Mouse (Mus musculus) cerebellum, adult 11-12 months (tissue): ENCODE measurements around the gene Ren1.

ENCODE experiments used
- DNase-seq: peaks from one replicate; pipeline ENCODE4 v3.0.0; 2022

The Ren1 gene

DNA sequence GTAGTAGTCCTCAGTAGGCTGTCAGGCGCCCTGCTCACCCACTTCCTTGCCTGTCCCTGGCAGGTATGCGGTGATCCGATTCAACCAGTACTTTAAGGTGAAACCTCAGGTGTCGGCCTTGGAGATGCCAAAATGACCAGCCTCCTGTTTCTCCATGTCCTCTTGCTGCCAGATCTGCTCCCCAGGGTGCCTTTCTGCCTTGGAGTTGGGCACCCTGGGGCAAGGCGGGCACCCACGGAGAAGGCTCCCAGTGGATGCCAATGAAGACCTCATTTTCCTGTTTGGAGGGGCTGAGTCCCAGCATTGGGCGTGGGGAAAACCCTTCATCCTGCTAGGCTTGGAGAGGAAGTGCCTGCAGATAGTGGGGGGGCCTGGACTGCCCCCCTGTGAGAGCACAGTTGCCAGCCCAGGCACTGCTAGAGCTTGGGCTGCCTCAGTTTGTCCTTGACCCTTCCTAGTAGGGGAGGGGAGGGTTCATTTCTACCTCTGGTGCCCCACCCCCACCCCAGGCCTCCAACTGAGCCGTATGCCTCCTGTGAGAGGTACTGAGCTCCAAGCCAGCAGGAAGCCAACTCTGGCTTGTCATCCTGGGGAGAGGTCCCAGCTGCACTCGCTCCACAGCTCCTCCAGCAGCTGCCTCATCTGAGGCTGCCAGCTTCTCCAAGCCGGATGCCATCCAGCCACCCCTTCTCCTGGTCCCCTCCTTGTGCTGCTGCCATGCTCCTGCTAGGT is 29.1 kb downstream of the Ren1 start:
- no peak for DNase-seq

DNA sequence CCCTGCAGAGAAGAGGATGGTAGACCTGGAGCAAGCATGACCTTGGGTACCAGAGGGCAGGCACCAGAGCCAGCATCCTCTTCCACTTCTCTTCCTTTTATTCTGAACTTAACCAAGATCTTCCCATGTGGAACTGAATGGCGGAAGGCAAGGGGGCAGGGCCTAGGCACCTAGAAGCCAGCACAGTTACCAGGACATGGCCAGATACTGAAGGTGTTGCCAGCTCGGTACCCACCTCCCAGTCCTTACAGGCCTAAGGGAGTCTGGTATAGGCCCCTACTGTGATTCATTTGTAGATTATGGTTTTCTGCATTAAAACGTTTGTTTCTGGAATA is 29.6 kb downstream of the Ren1 start:
- DNase-seq = no peak

DNA sequence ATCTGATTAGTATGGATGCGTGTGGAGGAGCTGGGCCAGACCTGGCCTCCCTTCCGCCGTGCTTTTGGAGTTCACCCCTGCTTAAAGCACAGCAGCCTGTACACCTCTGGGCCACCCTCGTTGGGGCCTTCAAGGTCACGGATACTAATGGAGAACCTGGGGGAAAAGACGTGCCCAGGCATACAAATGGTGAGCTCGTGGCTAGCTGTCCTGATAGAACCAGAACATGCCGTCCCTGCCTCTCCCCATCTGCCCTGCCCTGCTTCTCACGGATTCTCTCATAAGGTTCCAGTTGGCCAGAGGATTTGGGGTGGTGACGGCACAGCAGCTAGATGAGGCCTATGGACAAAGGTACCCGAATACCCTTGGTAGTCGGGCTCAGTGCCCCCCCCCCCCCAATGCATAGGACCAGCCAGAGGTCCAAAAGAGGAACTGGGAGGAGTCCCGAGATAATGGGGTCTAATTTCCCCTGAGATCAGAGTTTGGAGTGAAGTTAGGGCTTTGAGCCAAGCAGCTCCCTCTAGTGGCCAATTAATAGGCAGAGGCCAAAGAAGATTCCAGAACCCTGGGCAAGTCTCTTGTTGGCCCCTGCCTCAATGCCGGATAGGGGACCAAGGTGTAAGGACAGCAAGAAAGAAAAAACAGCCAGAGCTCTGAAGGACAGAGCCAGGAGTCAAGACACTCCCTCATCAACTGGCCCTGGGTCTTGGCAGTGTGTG is 30.2 kb downstream of the Ren1 start:
- DNase-seq = no peak

DNA sequence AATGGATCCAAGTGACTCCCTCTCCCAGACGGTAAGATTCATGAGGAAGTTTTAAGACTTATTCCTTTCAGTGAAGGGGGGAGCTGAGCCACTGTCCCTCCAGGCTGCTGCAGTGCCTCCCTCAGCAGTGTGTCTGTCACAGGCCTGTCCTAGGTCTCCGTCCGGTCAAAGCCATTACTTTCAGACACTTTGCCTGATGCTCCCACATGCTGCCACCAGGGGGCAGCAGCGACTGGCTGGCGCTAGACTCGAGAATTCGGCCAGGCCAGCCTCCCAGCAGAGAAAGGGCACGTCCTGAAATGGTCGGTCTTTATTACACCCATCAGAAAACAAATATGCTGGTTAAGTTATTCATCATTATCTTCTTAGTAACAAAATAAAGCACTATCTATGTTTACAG is 31.7 kb downstream of the Ren1 start:
- DNase-seq = no peak

DNA sequence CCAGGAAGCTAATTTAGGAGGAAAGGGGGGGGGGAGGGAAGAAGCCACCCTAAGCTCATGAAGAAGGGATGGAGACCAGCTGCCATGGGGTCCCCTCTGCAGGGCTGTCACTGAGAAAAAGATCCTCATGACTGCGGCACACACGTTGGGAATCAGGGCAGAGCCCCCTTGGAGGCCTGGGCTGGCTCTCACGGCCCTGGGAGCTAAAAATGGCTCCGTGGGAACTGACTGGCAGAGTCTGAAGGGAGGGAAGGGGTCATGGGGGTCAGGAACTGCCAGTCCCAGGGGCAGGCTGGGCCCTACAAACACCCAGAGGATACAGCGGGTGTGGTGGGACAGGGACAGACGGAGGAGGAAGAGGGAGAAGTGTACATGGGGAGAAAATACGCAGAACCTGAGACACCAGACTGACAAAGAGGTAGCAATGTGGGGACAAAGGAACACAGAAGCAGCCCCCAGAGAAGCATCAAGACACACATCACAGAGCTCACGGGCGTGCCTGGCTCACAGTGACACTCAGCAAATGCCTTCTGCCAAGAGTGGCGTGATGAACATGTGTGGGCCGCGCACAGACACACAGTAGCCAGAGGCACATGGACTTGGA is 32.3 kb downstream of the Ren1 start:
- no peak for DNase-seq

DNA sequence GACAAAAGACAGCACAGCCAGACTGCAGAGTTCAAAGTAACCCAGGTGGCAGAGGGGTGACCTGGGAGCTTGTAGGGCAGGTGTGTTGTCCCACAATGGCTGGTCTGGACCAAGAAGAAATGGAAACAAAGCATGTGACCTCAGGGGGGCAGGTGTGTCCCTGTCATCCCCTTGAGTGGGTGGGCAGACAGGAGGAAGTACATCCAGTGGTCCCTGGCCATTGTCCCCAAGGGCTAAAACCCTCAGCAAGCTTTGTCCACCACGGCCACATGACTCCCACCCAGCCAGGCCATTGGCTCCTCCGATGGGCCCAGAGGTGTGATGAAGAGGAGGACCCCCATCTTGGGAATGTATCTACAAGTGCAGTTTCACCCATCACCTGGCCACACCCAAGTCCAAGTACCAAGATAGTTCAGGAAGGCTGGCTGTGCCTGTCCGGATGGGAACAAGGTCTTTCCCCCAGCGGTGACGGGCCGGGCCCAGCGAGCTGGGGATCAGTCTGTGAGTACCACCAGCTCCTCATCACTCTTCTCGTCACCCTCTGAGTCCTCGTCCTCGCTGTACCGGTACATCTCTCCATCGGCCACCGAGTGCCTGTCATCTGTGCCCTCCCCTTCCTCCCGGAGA is 33.0 kb downstream of the Ren1 start:
- no peak for DNase-seq

DNA sequence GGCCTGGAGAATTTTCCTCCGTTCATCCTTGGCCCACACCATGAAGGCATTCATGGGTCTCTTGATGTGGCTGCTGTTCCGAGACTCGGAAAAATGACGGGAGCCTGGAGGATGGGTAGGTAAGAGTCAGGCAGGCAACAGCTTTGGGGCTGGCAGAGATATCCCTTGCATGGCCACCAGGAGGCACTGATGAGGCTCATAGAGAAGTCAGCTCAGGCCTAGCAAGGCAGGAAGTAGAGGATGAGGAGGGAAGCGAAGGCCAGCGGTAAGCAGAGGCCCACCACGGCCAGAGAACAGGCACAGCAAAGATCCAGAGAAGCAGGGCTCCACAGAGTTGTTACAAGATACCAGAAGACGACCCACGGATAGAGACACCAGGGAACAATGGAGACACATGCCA is 35.2 kb downstream of the Ren1 start:
- DNase-seq = no peak

DNA sequence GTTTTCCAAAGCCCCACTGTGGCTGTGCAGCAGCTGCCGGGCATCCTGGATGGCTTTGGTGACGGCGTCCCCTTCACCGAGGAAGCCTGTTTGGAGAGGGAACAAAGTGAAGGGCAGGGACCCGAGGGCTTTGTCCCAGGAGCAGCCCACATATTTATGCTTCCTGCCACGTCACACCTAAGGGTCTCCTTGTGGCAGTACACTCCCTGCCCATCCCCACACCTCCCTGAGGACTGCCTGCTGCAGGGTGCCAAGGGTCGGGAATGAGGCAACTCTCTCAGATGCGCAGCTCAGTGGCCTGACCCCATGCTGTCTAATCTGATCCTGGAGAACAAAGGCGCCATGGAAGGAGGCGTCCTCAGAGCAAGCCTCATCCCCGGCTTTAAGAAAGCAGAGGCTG is 35.9 kb downstream of the Ren1 start:
- no peak for DNase-seq

DNA sequence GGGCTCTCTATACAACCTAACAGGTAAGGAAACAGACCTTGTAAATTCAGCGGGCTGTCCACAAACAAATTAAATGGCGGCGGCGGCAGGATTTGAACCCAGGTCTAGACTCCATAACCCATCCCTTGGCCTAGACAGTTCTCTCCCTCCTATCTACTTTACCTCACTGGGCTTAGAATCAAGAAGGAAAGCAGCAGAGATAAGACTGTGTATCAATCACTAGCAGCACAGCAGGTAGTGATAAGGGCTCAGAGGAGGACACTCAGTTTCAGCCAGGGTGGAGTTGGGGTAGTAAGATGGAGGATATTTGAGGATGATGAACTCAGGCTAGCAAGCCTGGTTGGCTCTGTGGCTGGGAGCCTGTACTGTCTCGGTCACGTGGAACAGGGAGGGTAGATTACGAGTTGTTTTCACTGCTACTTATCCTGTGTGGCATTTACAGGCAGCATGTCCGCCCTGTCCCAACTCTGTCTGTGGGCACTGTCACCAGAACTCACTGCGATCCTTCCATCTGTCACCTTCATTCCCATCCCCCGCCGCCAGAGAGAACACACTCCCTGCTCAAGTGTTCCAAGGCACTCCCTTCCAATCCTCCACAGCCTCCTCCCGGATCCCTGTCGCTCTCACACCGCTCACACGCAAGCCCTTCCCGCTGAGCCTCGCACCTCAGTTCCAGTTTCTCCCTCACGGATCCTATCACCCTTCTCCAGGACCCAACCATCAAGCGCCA is 37.4 kb downstream of the Ren1 start:
- DNase-seq = no peak

DNA sequence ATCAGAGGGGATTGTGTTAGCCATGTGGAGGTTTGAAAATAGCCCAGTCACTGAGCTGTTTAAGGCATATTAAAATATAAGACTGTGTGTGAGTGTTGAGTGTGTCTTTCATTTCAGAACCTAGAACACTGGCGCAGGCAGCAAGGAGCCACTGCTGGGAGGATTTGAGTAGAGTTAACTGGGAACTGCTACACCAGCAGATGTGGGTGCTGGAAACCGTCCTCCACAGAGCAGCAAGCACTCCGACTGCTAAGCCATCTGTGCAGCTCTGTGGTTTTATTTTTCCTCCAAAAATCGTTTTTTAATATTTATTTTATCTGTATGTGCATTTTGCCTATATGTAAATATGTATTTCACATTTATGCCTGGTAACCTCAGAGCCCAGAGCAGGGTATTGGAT is 44.4 kb downstream of the Ren1 start:
- DNase-seq = no peak

DNA sequence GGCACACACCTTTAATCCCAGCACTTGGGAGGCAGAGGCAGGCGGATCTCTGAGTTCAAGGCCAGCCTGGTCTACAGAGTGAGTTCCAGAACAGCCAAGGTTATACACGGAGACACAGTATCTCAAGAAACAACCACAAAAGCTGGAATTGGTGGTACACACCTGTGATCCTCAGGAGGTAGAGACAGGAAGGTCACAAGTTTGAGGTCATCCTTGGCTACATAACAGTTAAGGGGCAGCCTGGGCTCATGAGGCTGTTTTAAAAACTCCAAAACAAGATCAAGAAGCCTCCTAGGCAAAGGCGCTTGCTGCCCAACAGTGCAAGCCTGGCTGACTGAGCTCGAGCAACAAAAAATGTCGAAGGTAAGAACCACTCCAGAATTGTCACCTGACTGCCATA is 46.4 kb downstream of the Ren1 start:
- DNase-seq = no peak

DNA sequence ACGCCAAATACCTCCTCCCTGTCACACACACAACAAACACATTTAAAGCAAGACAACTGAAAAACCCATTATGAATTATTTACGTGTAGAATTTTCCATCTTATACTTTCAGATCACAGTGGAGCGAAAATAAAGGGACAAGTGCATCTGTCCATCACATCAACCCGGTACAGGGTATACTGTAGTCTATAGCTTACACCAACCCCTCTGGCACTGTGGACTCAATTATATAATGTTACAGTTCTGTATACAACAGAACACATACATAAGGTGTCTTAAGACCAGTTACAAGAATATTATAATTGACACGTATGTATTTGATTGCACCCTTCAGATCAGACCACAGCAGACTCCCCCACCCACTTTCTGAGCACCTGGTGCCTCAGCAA is 46.8 kb downstream of the Ren1 start:
- DNase-seq = no peak

DNA sequence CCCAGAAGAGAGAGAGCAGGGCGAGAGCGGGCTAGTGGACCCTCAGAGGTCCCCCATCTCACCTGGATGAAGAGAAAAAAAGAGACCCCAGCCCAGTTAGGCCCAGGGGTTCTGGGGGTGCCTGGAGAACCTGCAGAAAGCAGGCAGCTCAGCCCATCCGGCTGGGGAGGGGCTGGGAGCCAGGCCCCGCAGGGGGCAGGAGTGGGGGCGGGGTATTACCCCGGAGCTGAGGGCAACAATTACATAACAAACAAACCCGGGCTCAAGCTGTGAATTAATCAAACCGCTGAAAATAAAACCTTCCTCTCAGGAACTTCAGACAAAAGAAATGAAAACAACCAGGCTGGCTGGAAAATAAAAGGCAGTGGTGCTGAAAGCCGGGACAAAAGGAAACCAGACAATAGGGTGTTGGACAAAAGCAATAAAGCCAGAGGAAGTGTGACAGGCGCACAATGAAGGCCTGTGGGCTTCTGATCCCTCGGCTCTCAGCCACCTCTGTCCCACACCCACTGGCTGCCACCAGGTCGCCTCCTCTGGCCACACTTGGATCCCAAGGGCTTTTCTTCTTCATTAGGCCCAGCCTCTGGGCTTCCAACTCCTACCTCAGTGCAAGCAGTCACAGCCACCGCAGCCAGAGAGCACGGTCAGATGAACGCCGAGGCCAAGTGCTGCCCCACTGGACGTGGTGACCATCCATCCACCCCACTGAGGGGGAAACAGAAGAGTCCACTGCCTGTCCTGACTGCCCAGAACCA is 47.4 kb downstream of the Ren1 start:
- no peak for DNase-seq

DNA sequence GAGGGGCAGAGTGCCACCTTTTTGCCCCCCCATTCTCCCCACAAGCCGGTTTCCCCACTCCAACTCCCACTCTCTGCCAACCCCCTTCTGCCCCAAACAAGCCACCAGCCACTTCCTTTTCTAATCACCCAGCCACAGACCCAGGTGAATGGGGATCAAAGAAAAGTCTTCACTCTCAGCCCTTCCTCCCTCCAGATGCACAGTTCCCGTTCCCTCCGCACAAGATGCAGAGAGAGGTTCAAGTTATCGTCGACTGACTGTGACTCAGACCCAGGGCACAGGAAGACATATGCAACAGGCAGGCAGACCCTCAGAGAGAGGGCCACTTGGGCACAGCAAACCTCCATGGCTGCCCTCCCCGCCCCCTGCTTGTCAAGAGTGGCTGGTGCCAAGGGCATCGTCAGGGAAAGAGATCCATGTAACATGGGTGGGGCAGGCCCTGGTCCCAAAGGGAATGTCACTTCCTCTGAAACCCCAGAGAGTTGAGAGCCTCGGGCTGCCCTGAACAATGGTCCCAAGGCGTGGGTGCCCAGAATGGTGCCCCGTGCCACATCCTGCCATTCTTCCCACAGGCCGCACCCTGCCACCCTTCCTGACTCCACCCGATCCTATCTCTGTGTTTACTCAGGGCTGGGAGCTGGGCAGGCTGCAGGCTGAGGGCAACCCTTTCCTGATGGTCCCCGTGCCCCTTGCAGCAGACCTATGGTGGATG is 49.9 kb downstream of the Ren1 start:
- DNase-seq = no peak

DNA sequence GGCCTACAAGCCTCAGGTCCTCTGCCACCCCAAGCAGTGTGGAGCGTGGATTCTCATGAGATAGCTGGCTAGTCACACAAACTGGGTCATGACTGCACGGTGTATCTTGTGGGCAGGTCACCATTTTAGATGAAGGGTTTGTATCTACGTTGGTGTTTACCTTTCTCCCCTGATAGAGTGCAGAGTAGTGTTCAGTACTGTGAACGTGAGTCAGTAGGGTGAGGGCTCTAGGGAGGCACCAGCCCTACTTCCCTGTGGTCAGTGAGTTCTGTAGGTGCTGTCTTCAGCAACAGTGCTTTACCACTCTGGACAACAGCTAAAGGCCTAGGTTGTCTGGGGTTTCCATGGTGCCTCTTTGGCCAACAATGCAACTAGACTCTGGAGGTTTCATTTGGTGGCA is 53.7 kb downstream of the Ren1 start:
- no peak for DNase-seq

DNA sequence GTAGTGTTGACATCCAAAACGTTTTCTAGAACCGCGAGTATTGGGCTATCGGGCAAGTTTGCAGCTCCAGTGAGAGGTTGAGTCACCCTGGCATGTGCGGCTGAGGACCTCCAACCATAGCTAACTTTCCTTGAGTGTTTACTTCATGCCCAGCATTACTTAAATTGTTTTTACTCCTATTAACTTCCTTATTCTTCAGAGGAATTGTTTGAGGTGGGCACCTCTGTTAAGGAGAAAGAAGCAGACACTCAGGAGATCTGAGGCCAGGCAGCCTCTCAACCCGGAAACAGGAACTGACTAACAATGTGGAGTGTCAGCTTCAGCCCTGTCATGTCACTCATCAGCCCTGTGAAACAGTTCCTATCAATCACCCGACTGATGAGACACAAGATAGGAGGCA is 56.3 kb downstream of the Ren1 start:
- DNase-seq = no peak

DNA sequence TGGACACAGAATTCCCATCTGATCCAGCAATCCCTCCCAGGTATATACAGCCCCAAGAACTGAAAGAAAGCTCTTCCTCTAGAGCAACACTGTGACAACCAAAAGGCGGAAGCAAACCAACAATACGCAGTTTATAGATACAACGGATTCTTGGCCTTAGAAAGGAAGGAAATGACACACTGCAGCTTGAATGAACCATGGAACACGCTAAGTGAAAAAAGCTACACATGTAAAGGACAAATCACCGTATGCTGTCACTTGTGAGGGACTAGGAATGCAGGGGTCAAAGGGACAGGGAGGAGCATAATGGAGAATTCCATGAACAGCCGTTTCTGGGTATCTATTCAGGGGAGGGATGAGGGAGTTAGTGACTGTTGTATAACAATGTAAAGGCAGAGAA is 57.1 kb downstream of the Ren1 start:
- DNase-seq = no peak

DNA sequence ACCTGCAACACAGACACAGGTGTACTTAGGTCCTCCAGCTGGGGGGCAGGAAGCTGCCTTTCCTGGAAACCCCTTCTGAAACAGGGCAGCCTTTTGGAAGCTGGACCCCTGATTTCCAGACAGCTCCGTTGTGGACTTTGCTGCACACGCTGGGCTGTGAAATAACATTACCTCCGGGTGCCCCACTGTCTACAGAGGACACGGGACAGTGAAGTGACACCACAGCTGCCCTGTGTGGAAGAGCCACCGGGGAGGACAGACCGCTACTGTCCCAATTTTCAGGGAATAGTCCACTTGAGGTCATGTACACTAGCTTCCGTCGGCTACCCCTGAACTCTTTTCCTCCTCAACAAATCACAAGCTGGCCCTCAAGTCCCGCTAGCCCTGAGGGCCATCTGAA is 58.0 kb downstream of the Ren1 start:
- DNase-seq = no peak

DNA sequence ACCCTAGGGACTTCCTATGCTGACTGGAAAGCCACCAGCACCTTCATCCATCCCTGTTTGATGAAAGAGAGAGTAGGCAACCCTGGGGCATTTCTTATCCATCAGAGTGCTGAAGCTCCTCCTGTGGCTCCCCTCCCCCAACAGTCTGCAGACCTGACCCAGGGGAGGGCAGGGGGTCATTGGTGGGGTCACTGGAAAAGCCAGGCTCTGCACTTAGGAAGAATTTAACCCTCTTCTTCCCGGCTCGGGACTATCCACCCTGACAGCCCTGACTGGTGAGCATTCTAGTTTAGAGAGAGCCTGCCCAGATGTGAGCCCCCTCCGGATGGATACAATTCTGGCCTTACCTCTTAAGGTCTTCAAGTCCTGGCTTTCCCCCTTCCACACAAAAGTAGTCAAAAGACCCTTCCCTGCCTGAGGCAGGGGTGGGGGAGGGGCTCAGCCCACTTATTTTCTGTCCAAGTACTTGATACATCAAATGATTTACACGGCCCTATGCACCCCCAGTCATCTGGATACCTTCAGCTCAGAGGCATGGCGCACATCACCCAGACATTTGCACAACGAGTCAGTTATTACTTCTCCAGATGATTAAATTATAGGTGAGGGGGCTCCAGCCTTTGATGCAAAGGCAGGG is 58.7 kb downstream of the Ren1 start:
- DNase-seq = no peak

DNA sequence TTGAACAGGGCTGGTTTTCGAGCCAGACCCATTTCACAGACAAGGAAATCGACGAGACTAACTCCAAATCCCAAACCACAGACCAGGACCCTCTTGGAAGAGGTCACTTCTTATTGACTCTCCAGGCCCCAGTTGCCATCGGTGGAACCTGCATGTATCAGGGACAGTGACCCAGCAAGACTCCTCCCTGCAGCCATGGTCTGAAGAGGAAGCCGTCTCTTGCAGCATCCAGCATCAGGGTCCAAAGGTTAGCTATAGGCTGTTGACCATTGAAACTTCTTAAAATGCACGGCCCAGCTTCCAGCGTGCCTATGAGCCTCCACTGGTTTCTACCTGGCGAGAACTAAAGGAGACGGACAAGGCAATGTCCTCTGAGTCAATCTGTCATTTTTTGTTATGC is 59.5 kb downstream of the Ren1 start:
- DNase-seq = no peak
